Mouse (Mus musculus): ENCODE data around the gene Spindoc.

GRCm38 (mm10) chr19:7422656-7423027 is 39.8 kb upstream of the Spindoc start:
- TF ChIP-seq POLR2A (IDR thresholded peaks at IDR 0.05; ENCODE audit: extremely low read depth, insufficient read depth, low read length): no peak
- no peak for TF ChIP-seq CTCF (IDR thresholded peaks at IDR 0.05; ENCODE audit: extremely low read depth, insufficient read depth, low read length)
